Mouse (Mus musculus) embryonic fibroblast, embryonic 13.5 days (primary cell): Measurements from ENCODE around the gene Fh1.

ENCODE experiments used
- CTCF ChIP-seq: IDR thresholded peaks from 2 replicates; pipeline ENCODE4 v1.5.1; 2011; ENCODE audit warnings: mild to moderate bottlenecking, control low read depth, low read length, moderate library complexity, borderline replicate concordance; ENCODE audit not compliant: insufficient read depth
- POLR2A ChIP-seq: IDR thresholded peaks from 2 replicates; pipeline ENCODE4 v1.6.1; 2011; ENCODE audit warnings: low read depth, mild to moderate bottlenecking, control low read depth, low read length, moderate library complexity

- TF ChIP-seq CTCF = no peak
- no peak for TF ChIP-seq POLR2A
Measured at GRCm38 (mm10) chr1:175639072-175639471, 13.6 kb upstream of the Fh1 start.
